Mouse (Mus musculus) heart, adult 9 months (tissue): ENCODE data around the gene Gm20765.
"Not testable (repeated sequence)": the region's sequence is repeated elsewhere in the genome, so short reads cannot be mapped to it uniquely, and the experiment has no call there.

Experiments used
- DNase-seq, 2 experiments: peaks; one replicate each; pipeline ENCODE4 v3.0.0; 2022; ENCODE audit warnings: low spot score in 2 of 2

Gm20765 gene

DNA sequence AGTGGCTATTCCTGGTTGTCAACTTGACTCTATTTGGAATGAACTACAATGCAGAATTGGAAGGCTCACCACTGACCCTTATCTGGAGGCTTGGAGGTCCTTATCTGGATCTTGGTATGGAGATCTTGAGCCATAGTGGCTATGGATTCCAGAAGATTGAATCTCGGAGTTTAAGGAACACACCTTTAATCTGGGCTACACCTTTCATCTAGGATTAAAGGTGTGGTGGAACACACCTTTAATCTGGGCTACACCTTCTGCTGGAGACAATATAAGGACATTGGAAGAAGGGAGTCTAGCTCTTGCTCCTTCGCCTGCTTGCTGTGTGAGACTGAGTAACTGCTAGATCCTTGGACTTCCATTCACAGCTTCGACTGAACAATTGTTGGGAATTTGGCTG lies at the start of gene Gm20765:
TSS of gene Gm20765 (plus strand) at position 301 of the 400 bp plus-strand sequence.
- not testable (repeated sequence) for DNase-seq

DNA sequence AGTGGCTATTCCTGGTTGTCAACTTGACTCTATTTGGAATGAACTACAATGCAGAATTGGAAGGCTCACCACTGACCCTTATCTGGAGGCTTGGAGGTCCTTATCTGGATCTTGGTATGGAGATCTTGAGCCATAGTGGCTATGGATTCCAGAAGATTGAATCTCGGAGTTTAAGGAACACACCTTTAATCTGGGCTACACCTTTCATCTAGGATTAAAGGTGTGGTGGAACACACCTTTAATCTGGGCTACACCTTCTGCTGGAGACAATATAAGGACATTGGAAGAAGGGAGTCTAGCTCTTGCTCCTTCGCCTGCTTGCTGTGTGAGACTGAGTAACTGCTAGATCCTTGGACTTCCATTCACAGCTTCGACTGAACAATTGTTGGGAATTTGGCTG lies 42.6 kb upstream of the Gm20765 start, which contains the start of gene Gm21293:
TSS of gene Gm21293 (plus strand) at position 301 of the 400 bp plus-strand sequence.
- not testable (repeated sequence) for DNase-seq

DNA sequence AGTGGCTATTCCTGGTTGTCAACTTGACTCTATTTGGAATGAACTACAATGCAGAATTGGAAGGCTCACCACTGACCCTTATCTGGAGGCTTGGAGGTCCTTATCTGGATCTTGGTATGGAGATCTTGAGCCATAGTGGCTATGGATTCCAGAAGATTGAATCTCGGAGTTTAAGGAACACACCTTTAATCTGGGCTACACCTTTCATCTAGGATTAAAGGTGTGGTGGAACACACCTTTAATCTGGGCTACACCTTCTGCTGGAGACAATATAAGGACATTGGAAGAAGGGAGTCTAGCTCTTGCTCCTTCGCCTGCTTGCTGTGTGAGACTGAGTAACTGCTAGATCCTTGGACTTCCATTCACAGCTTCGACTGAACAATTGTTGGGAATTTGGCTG lies 34.1 kb upstream of the Gm20765 start, which contains the start of gene Gm6763:
TSS of gene Gm6763 (plus strand) at position 301 of the 400 bp plus-strand sequence.
- DNase-seq, result not testable (repeated sequence)

DNA sequence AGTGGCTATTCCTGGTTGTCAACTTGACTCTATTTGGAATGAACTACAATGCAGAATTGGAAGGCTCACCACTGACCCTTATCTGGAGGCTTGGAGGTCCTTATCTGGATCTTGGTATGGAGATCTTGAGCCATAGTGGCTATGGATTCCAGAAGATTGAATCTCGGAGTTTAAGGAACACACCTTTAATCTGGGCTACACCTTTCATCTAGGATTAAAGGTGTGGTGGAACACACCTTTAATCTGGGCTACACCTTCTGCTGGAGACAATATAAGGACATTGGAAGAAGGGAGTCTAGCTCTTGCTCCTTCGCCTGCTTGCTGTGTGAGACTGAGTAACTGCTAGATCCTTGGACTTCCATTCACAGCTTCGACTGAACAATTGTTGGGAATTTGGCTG lies 25.6 kb upstream of the Gm20765 start, which contains the start of gene Gm8764:
TSS of gene Gm8764 (plus strand) at position 301 of the 400 bp plus-strand sequence.
- not testable (repeated sequence) for DNase-seq

DNA sequence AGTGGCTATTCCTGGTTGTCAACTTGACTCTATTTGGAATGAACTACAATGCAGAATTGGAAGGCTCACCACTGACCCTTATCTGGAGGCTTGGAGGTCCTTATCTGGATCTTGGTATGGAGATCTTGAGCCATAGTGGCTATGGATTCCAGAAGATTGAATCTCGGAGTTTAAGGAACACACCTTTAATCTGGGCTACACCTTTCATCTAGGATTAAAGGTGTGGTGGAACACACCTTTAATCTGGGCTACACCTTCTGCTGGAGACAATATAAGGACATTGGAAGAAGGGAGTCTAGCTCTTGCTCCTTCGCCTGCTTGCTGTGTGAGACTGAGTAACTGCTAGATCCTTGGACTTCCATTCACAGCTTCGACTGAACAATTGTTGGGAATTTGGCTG lies 17.1 kb upstream of the Gm20765 start, which contains the start of gene Gm21304:
TSS of gene Gm21304 (plus strand) at position 301 of the 400 bp plus-strand sequence.
- DNase-seq, result not testable (repeated sequence)

DNA sequence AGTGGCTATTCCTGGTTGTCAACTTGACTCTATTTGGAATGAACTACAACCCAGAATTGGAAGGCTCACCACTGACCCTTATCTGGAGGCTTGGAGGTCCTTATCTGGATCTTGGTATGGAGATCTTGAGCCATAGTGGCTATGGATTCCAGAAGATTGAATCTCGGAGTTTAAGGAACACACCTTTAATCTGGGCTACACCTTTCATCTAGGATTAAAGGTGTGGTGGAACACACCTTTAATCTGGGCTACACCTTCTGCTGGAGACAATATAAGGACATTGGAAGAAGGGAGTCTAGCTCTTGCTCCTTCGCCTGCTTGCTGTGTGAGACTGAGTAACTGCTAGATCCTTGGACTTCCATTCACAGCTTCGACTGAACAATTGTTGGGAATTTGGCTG lies 8.6 kb upstream of the Gm20765 start, which contains the start of gene Gm21312:
TSS of gene Gm21312 (plus strand) at position 301 of the 400 bp plus-strand sequence.
- not testable (repeated sequence) for DNase-seq

DNA sequence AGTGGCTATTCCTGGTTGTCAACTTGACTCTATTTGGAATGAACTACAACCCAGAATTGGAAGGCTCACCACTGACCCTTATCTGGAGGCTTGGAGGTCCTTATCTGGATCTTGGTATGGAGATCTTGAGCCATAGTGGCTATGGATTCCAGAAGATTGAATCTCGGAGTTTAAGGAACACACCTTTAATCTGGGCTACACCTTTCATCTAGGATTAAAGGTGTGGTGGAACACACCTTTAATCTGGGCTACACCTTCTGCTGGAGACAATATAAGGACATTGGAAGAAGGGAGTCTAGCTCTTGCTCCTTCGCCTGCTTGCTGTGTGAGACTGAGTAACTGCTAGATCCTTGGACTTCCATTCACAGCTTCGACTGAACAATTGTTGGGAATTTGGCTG lies 8.4 kb downstream of the Gm20765 start, which contains the start of gene Gm4340:
TSS of gene Gm4340 (plus strand) at position 301 of the 400 bp plus-strand sequence.
- not testable (repeated sequence) for DNase-seq

DNA sequence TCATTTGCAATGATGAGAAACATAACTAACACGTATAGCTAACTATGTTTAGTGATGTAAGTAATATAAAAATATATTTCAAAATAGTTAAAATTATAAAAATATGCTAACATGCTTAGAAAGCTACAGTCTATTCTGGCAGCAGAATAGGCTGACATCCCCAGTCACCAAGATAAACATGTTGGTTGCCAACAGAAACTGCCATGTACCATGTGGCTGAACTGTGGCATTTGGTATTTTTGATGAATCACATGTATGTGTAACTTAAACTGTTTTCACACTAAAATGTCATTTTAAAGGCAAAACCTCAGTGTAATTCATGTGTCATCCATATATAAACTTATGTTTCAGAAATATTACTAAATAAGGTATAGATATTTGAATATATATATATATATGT lies 24.3 kb downstream of the Gm20765 start:
- DNase-seq, result no peak

DNA sequence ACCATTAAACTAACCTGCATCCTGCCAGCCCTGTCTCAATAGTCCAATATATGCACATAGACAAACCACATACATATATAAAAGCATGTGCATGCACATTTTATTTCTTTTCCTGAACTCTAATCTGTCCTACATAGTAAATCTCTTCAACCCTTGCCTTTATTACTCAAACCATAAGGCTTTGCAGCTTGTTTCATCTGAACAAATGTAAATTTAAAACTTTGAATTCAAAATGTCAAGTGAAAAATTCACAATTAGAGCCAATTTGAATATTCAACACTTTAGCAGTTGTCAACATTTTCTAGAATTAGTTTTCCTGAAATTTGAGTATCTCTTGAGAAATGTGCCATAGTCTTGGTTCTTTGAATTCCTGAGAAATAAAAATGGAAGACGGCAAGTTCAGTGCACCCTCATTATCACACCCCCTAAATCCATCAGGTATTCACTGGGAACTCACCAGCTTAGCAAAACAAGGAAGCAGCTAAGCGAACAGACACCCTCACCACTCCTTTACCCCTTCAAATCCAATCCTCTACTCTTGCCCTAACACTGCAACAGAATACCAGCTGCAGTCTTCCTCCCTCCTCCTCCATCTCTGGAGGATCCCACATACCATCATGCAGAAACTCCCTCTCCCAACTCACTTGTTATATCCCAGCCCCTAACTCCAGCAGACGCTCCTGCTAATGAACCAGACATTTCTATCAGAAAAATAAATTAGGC lies 25.1 kb downstream of the Gm20765 start:
- DNase-seq, result no peak

DNA sequence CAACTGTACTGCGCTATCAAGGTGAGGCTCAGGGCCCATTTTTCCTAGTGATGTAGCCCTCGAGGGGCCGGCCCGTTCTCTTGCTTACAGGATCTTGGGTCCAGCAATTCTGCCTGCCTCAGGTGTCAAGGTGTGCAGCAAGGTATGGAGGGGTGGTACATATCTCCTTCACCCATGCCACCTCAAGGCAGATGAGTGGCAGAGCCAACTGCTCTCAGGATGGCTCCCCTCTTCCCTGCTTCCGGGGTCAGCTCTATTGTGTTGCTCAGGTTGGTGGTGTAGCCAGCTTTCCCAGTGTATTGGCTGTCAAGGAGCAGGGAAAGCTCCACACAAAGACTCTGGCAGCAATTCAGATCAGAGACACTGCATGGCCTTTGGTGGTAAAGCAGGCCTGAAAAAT lies 29.2 kb downstream of the Gm20765 start:
- DNase-seq, result no peak

DNA sequence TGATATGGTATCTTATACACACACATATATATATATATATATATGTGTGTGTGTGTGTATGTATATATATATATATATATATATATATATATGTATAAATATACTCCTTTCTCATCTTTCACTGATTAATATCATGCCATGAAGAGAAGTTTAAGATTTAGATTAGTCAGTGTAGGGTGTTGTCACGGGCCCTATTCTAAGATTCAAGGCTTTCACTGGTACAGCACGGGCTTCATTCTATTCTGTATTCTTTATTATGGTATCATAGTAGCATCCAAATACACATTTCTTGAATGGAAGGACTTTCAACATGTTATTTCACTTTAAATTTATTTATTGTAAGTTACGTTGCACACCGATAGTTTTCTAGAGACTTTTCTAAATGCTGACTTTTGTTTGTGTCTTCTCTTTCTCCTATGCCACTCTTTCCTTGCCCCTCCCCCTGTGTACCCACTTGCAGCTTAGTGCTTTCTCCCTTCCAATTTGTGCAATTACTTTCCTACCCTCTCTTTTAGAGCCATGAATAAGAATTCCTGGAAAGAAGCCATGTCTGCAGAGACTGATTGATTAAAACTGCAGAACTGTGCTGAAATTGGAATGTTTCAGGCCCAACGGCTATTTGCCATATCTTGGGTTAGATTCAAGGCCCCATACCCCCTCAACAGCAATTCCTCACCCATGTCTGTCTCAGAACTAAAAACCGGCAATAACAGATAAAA lies 35.1 kb downstream of the Gm20765 start:
- DNase-seq, result no peak
